Mouse (Mus musculus): Measurements from ENCODE around the gene Cadm3.

DNA sequence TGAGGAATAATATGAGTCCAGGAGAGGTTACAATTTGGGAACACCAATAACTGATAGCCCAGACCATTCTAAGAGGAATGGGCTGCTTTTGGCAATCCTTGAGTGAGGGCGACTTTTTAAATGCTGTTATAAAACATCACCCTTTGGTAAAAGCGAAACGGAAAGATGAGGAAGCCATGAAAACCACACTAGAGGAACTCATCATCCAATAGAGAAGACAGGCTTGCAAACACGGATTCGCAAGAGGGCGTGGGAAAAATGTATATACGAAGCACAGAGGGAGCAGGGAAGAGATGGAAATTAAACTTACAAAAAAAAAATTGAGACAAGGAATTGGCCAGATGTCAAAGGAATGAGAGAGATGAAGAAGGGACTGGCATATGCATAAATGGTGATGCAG, 6.5 kb upstream of the Cadm3 start:
- no peak for TF ChIP-seq CTCF (IDR thresholded peaks at IDR 0.05; ENCODE audit: low read depth)
- no peak for TF ChIP-seq EP300 (optimal IDR thresholded peaks at IDR 0.05)

All from stomach, postnatal 0 days (tissue).